Mouse (Mus musculus) left cerebral cortex, adult 18-20 months (tissue): ENCODE measurements around the gene Adra1d. TPM values are rescaled to one million over a fixed set of nuclear protein-coding genes. Genes with fewer than 3 reads are reported as not detected.
A peak's percentile ranks its signal among the peaks of the same experiment; 100 is the strongest.

Source experiments
- DNase-seq, 2 experiments: peaks; one replicate each; pipeline ENCODE4 v3.0.0; 2021 to 2022; ENCODE audit warnings: low spot score in 2 of 2, mixed read lengths in 1 of 2
- total RNA-seq, 2 experiments: library from RNA; stranded (reverse); gene quantifications; 2 replicates each; pipeline ENCODE4 v1.2.3; 2021

Adra1d gene
- total RNA-seq, 2 experiments from 2014 or later, result 54.2 to 58.7 TPM

- no peak for DNase-seq
Observed at GRCm38 (mm10) chr2:131542531-131542930, 19.6 kb downstream of the Adra1d start.

- DNase-seq, result no peak
Observed at GRCm38 (mm10) chr2:131541686-131542085, 20.4 kb downstream of the Adra1d start.

- DNase-seq, result no peak
Observed at GRCm38 (mm10) chr2:131539780-131540179, 22.3 kb downstream of the Adra1d start.

GRCm38 (mm10) chr2:131538341-131538740, 23.7 kb downstream of the Adra1d start:
- no peak for DNase-seq

- DNase-seq, result no peak
Observed at GRCm38 (mm10) chr2:131535168-131535567, 26.9 kb downstream of the Adra1d start.

GRCm38 (mm10) chr2:131531271-131531670, 30.8 kb downstream of the Adra1d start:
- no peak for DNase-seq

GRCm38 (mm10) chr2:131530623-131531008, 31.5 kb downstream of the Adra1d start:
- peak; percentile 57 to 66 for DNase-seq

- DNase-seq, result peak; percentile 61 to 65
Observed at GRCm38 (mm10) chr2:131529898-131530622, 32.0 kb downstream of the Adra1d start.

GRCm38 (mm10) chr2:131527061-131527460, 35.0 kb downstream of the Adra1d start:
- DNase-seq, result no peak

- no peak for DNase-seq
Observed at GRCm38 (mm10) chr2:131520743-131521142, 41.3 kb downstream of the Adra1d start.

GRCm38 (mm10) chr2:131518790-131519189, 43.3 kb downstream of the Adra1d start:
- no peak for DNase-seq

GRCm38 (mm10) chr2:131517550-131517949, 44.5 kb downstream of the Adra1d start:
- no peak for DNase-seq

- no peak for DNase-seq
Observed at GRCm38 (mm10) chr2:131514055-131514621, 47.9 kb downstream of the Adra1d start.

GRCm38 (mm10) chr2:131513477-131513876, 48.6 kb downstream of the Adra1d start:
- DNase-seq, result no peak

GRCm38 (mm10) chr2:131510531-131510930, 51.6 kb downstream of the Adra1d start:
- DNase-seq, result no peak

- DNase-seq, result peak; percentile 61 to 62
Observed at GRCm38 (mm10) chr2:131509671-131510313, 52.3 kb downstream of the Adra1d start.

GRCm38 (mm10) chr2:131508501-131508900, 53.6 kb downstream of the Adra1d start:
- peak in 1 of 2 experiments; percentile 47 for DNase-seq

- DNase-seq, result no peak
Observed at GRCm38 (mm10) chr2:131506358-131506757, 55.7 kb downstream of the Adra1d start.

GRCm38 (mm10) chr2:131505431-131505830, 56.7 kb downstream of the Adra1d start:
- no peak for DNase-seq

GRCm38 (mm10) chr2:131502561-131502960, 59.5 kb downstream of the Adra1d start:
- no peak for DNase-seq

GRCm38 (mm10) chr2:131501886-131502285, 60.2 kb downstream of the Adra1d start:
- no peak for DNase-seq

- DNase-seq, result no peak
Observed at GRCm38 (mm10) chr2:131499290-131499845, 62.7 kb downstream of the Adra1d start.
